Mouse (Mus musculus) MEL (cell line): ENCODE measurements around the gene Cx3cr1.

Experiments used
- CHD1 ChIP-seq: IDR thresholded peaks from 2 replicates; pipeline ENCODE4 v1.6.1; 2012; ENCODE audit warnings: low read depth, mild to moderate bottlenecking, inconsistent platforms, low read length, improper control_type of control experiment
- CTCF ChIP-seq, 3 experiments: IDR thresholded peaks in 2 of 3; conservative IDR thresholded peaks in 1 of 3; 2 replicates each; pipeline ENCODE4 v1.5.1; 2011 to 2012; ENCODE audit warnings: low read length in 3 of 3, low read depth in 2 of 3, mild to moderate bottlenecking in 2 of 3, improper control_type of control experiment in 1 of 3, inconsistent platforms in 1 of 3, mixed read lengths in 1 of 3, moderate library complexity in 1 of 3; ENCODE audit not compliant: control insufficient read depth in 1 of 3, insufficient read depth in 1 of 3, poor library complexity in 1 of 3, severe bottlenecking in 1 of 3
- ETS1 ChIP-seq: IDR thresholded peaks from 2 replicates; pipeline ENCODE4 v1.6.1; 2012; ENCODE audit warnings: low read depth, mild to moderate bottlenecking, inconsistent platforms, low read length, improper control_type of control experiment, moderate library complexity
- GATA1 ChIP-seq: IDR thresholded peaks from 2 replicates; pipeline ENCODE4 v1.6.1; 2011; ENCODE audit warnings: low read depth, low read length, improper control_type of control experiment
- KAT2A ChIP-seq: conservative IDR thresholded peaks from 2 replicates; pipeline ENCODE4 v1.6.1; 2012; ENCODE audit warnings: low read depth, low read length, improper control_type of control experiment, inconsistent platforms
- MAX ChIP-seq: IDR thresholded peaks from 2 replicates; pipeline ENCODE4 v1.6.1; 2011; ENCODE audit warnings: low read length, improper control_type of control experiment
- POLR2A ChIP-seq, 2 experiments: IDR thresholded peaks; 2 replicates each; pipeline ENCODE4 v1.6.1; 2011 to 2012; ENCODE audit warnings: low read length in 2 of 2, mild to moderate bottlenecking in 2 of 2, control low read depth in 1 of 2, improper control_type of control experiment in 1 of 2, low read depth in 1 of 2, moderate library complexity in 1 of 2; ENCODE audit not compliant: control insufficient read depth in 1 of 2, insufficient read depth in 1 of 2, poor library complexity in 1 of 2
- POLR2AphosphoS2 ChIP-seq: IDR thresholded peaks from 2 replicates; pipeline ENCODE4 v1.6.1; 2011; ENCODE audit warnings: low read length, improper control_type of control experiment
- SMC3 ChIP-seq: IDR thresholded peaks from 2 replicates; pipeline ENCODE4 v1.6.1; 2011; ENCODE audit warnings: low read depth, low read length, improper control_type of control experiment
- TAL1 ChIP-seq: IDR thresholded peaks from 2 replicates; pipeline ENCODE4 v1.6.1; 2012; ENCODE audit warnings: mild to moderate bottlenecking, inconsistent platforms, low read length, moderate library complexity, mixed read lengths
- USF1 ChIP-seq: IDR thresholded peaks from 2 replicates; pipeline ENCODE4 v1.6.1; 2014; ENCODE audit warnings: low read depth, mild to moderate bottlenecking, inconsistent platforms, low read length, improper control_type of control experiment, moderate library complexity

GRCm38 (mm10) chr9:119939646-119940045 lies 130.0 kb downstream of the Cx3cr1 start:
- TF ChIP-seq POLR2A (IDR thresholded peaks at IDR 0.05; ENCODE audit: control insufficient read depth in 1 of 2, insufficient read depth in 1 of 2, low read depth in 1 of 2, low read length in 2 of 2, poor library complexity in 1 of 2) (no peak), KAT2A (no peak), MAX (no peak), CTCF (IDR thresholded peaks at IDR 0.05 in 2 of 3, conservative IDR thresholded peaks at IDR 0.05 in 1 of 3; ENCODE audit: control insufficient read depth in 1 of 3, insufficient read depth in 1 of 3, low read depth in 2 of 3, low read length in 3 of 3, poor library complexity in 1 of 3, severe bottlenecking in 1 of 3) (no peak), USF1 (no peak), ETS1 (no peak), TAL1 (no peak), CHD1 (no peak), GATA1 (no peak), POLR2AphosphoS2 (no peak), SMC3 (no peak)
